Mouse (Mus musculus): ENCODE results near the gene 1600002K03Rik. TPM values are rescaled to one million over a fixed set of nuclear protein-coding genes. Genes with fewer than 3 reads are reported as not detected.

The 1600002K03Rik gene
- polyA plus RNA-seq, 1 experiment from 2014 or later, result 9.4 TPM

- H3K4me3 ChIP-seq (ENCODE audit: low read length), result peak overlapping the region; percentile 96
- H3K9me3 ChIP-seq (ENCODE audit: control insufficient read depth, low read length), result no peaks in the 10 kb centered on the region
- peak overlapping the region; percentile 94 for H3K4me2 ChIP-seq (ENCODE audit: low read length)
- H3K27ac ChIP-seq (ENCODE audit: low read depth, low read length), result no peak overlapping the region; the same call in 1 of the 2 replicates
- no peaks in the 10 kb centered on the region for H3K27me3 ChIP-seq (replicated peaks; ENCODE audit: control insufficient read depth, insufficient read depth, low read length)
- peaks cover 57% of the 10 kb centered on the region for H3K4me1 ChIP-seq (ENCODE audit: control insufficient read depth, insufficient read depth, low read depth, low read length)
- no peak for ATAC-seq
- H3K36me3 ChIP-seq (ENCODE audit: control insufficient read depth, insufficient read depth, low read length), result peaks cover 25% of the 10 kb centered on the region
- WGBS, result 56% methylated on average over 1 of the region's 1 CpGs
- peak overlapping the region; percentile 99 for H3K9ac ChIP-seq (ENCODE audit: low read depth, low read length)
Measured at GRCm38 (mm10) chr10:80169070-80169469, 3.7 kb upstream of the 1600002K03Rik start.

GRCm38 (mm10) chr10:80169651-80170050 is 3.1 kb upstream of the 1600002K03Rik start:
- peaks cover 25% of the 10 kb centered on the region for H3K36me3 ChIP-seq (ENCODE audit: control insufficient read depth, insufficient read depth, low read length)
- H3K27me3 ChIP-seq (replicated peaks; ENCODE audit: control insufficient read depth, insufficient read depth, low read length), result no peaks in the 10 kb centered on the region
- no peak overlapping the region for H3K4me3 ChIP-seq (ENCODE audit: low read length)
- no peaks in the 10 kb centered on the region for H3K9me3 ChIP-seq (ENCODE audit: control insufficient read depth, low read length)
- WGBS, result 89% methylated on average over 7 of the region's 7 CpGs
- no peak overlapping the region for H3K4me2 ChIP-seq (ENCODE audit: low read length)
- peak overlapping the region; percentile 38; the same call in 1 of the 2 replicates for H3K9ac ChIP-seq (ENCODE audit: low read depth, low read length)
- ATAC-seq, result no peak
- no peak overlapping the region for H3K27ac ChIP-seq (ENCODE audit: low read depth, low read length)
- H3K4me1 ChIP-seq (ENCODE audit: control insufficient read depth, insufficient read depth, low read depth, low read length), result peaks cover 51% of the 10 kb centered on the region

GRCm38 (mm10) chr10:80170052-80170451 is 2.7 kb upstream of the 1600002K03Rik start:
- Histone ChIP-seq H3K4me1 (ENCODE audit: control insufficient read depth, insufficient read depth, low read depth, low read length) (peaks cover 48% of the 10 kb centered on the region), H3K36me3 (ENCODE audit: control insufficient read depth, insufficient read depth, low read length) (peaks cover 25% of the 10 kb centered on the region), H3K9ac (ENCODE audit: low read depth, low read length) (peak overlapping the region; percentile 38; the same call in 1 of the 2 replicates), H3K27me3 (replicated peaks; ENCODE audit: control insufficient read depth, insufficient read depth, low read length) (no peaks in the 10 kb centered on the region), H3K9me3 (ENCODE audit: control insufficient read depth, low read length) (no peaks in the 10 kb centered on the region), H3K4me2 (ENCODE audit: low read length) (no peak overlapping the region), H3K4me3 (ENCODE audit: low read length) (no peak overlapping the region), H3K27ac (ENCODE audit: low read depth, low read length) (no peak overlapping the region)
- no peak for ATAC-seq
- 97% methylated on average over 16 of the region's 16 CpGs for WGBS

GRCm38 (mm10) chr10:80170601-80171021 is 2.1 kb upstream of the 1600002K03Rik start:
- no peak for ATAC-seq
- Histone ChIP-seq H3K4me3 (ENCODE audit: low read length) (no peak overlapping the region), H3K4me2 (ENCODE audit: low read length) (no peak overlapping the region), H3K9ac (ENCODE audit: low read depth, low read length) (peak overlapping the region; percentile 38; the same call in 1 of the 2 replicates), H3K4me1 (ENCODE audit: control insufficient read depth, insufficient read depth, low read depth, low read length) (peaks cover 45% of the 10 kb centered on the region), H3K27ac (ENCODE audit: low read depth, low read length) (no peak overlapping the region), H3K36me3 (ENCODE audit: control insufficient read depth, insufficient read depth, low read length) (peaks cover 25% of the 10 kb centered on the region), H3K9me3 (ENCODE audit: control insufficient read depth, low read length) (no peaks in the 10 kb centered on the region), H3K27me3 (replicated peaks; ENCODE audit: control insufficient read depth, insufficient read depth, low read length) (no peaks in the 10 kb centered on the region)
- 93% methylated on average over 18 of the region's 19 CpGs for whole genome bisulfite sequencing

GRCm38 (mm10) chr10:80171252-80171651 is 1.5 kb upstream of the 1600002K03Rik start:
- Histone ChIP-seq H3K4me1 (ENCODE audit: control insufficient read depth, insufficient read depth, low read depth, low read length) (peaks cover 42% of the 10 kb centered on the region), H3K36me3 (ENCODE audit: control insufficient read depth, insufficient read depth, low read length) (peaks cover 25% of the 10 kb centered on the region), H3K9me3 (ENCODE audit: control insufficient read depth, low read length) (no peaks in the 10 kb centered on the region), H3K4me3 (ENCODE audit: low read length) (no peak overlapping the region), H3K9ac (ENCODE audit: low read depth, low read length) (no peak overlapping the region), H3K27me3 (replicated peaks; ENCODE audit: control insufficient read depth, insufficient read depth, low read length) (no peaks in the 10 kb centered on the region), H3K4me2 (ENCODE audit: low read length) (no peak overlapping the region), H3K27ac (ENCODE audit: low read depth, low read length) (no peak overlapping the region)
- 91% methylated on average over 15 of the region's 15 CpGs for WGBS
- ATAC-seq, result no peak

GRCm38 (mm10) chr10:80171760-80172526 is 801 bp upstream of the 1600002K03Rik start:
- H3K4me2 ChIP-seq (ENCODE audit: low read length), result peak overlapping the region; percentile 69
- peak overlapping the region; percentile 63 for H3K9ac ChIP-seq (ENCODE audit: low read depth, low read length)
- no peaks in the 10 kb centered on the region for H3K9me3 ChIP-seq (ENCODE audit: control insufficient read depth, low read length)
- H3K27me3 ChIP-seq (replicated peaks; ENCODE audit: control insufficient read depth, insufficient read depth, low read length), result no peaks in the 10 kb centered on the region
- H3K27ac ChIP-seq (ENCODE audit: low read depth, low read length), result peak overlapping the region; percentile 87
- 80% methylated on average over 44 of the region's 45 CpGs for WGBS
- no peak for ATAC-seq
- H3K4me3 ChIP-seq (ENCODE audit: low read length), result no peak overlapping the region; the same call in 1 of the 2 replicates
- H3K36me3 ChIP-seq (ENCODE audit: control insufficient read depth, insufficient read depth, low read length), result peaks cover 25% of the 10 kb centered on the region
- H3K4me1 ChIP-seq (ENCODE audit: control insufficient read depth, insufficient read depth, low read depth, low read length), result peaks cover 36% of the 10 kb centered on the region

- WGBS, result 13% methylated on average over 11 of the region's 11 CpGs
- no peak for ATAC-seq
- Histone ChIP-seq H3K27me3 (replicated peaks; ENCODE audit: control insufficient read depth, insufficient read depth, low read length) (no peaks in the 10 kb centered on the region), H3K9ac (ENCODE audit: low read depth, low read length) (peak overlapping the region; percentile 63), H3K36me3 (ENCODE audit: control insufficient read depth, insufficient read depth, low read length) (peaks cover 25% of the 10 kb centered on the region), H3K9me3 (ENCODE audit: control insufficient read depth, low read length) (no peaks in the 10 kb centered on the region), H3K4me2 (ENCODE audit: low read length) (peak overlapping the region; percentile 69), H3K27ac (ENCODE audit: low read depth, low read length) (peak overlapping the region; percentile 87), H3K4me1 (ENCODE audit: control insufficient read depth, insufficient read depth, low read depth, low read length) (peaks cover 34% of the 10 kb centered on the region), H3K4me3 (ENCODE audit: low read length) (peak overlapping the region; percentile 53)
Measured at GRCm38 (mm10) chr10:80173358-80173757, 614 bp downstream of the 1600002K03Rik start.

GRCm38 (mm10) chr10:80173955-80174640 is 1.4 kb downstream of the 1600002K03Rik start:
- Histone ChIP-seq H3K9me3 (ENCODE audit: control insufficient read depth, low read length) (no peaks in the 10 kb centered on the region), H3K36me3 (ENCODE audit: control insufficient read depth, insufficient read depth, low read length) (peaks cover 25% of the 10 kb centered on the region), H3K27me3 (replicated peaks; ENCODE audit: control insufficient read depth, insufficient read depth, low read length) (no peaks in the 10 kb centered on the region), H3K9ac (ENCODE audit: low read depth, low read length) (no peak overlapping the region), H3K4me1 (ENCODE audit: control insufficient read depth, insufficient read depth, low read depth, low read length) (peaks cover 27% of the 10 kb centered on the region), H3K4me2 (ENCODE audit: low read length) (no peak overlapping the region), H3K4me3 (ENCODE audit: low read length) (no peak overlapping the region), H3K27ac (ENCODE audit: low read depth, low read length) (no peak overlapping the region)
- no peak for ATAC-seq
- 88% methylated on average over 10 of the region's 10 CpGs for WGBS

GRCm38 (mm10) chr10:80174705-80175104 is 2.0 kb downstream of the 1600002K03Rik start:
- Histone ChIP-seq H3K9me3 (ENCODE audit: control insufficient read depth, low read length) (no peaks in the 10 kb centered on the region), H3K4me2 (ENCODE audit: low read length) (no peak overlapping the region), H3K27me3 (replicated peaks; ENCODE audit: control insufficient read depth, insufficient read depth, low read length) (no peaks in the 10 kb centered on the region), H3K4me1 (ENCODE audit: control insufficient read depth, insufficient read depth, low read depth, low read length) (peaks cover 22% of the 10 kb centered on the region), H3K27ac (ENCODE audit: low read depth, low read length) (no peak overlapping the region), H3K9ac (ENCODE audit: low read depth, low read length) (no peak overlapping the region), H3K36me3 (ENCODE audit: control insufficient read depth, insufficient read depth, low read length) (peaks cover 25% of the 10 kb centered on the region), H3K4me3 (ENCODE audit: low read length) (no peak overlapping the region)
- no peak for ATAC-seq
- 47% methylated on average over 2 of the region's 2 CpGs for WGBS
